Mouse (Mus musculus) left cerebral cortex, postnatal 14 days (tissue): ENCODE measurements around the gene Ash1l. TPM values are rescaled to one million over a fixed set of nuclear protein-coding genes. Genes with fewer than 3 reads are reported as not detected.
A peak's percentile ranks its signal among the peaks of the same experiment; 100 is the strongest.
"Not testable (repeated sequence)": the region's sequence is repeated elsewhere in the genome, so short reads cannot be mapped to it uniquely, and the experiment has no call there.

Experiments used
- DNase-seq, 2 experiments: peaks; one replicate each; pipeline ENCODE4 v3.0.0; 2021 to 2022; ENCODE audit warnings: low spot score in 2 of 2, mixed read lengths in 1 of 2
- intact Hi-C: fragments of 180-260 bp; cut with DNase I; formaldehyde crosslinking; loops from one replicate; pipeline ENCODE4 v1.15.1; 2025
- total RNA-seq, 2 experiments: library from RNA; stranded (reverse); gene quantifications; 2 replicates each; pipeline ENCODE4 v1.2.3; 2021

Gene Ash1l
- total RNA-seq, 2 experiments from 2014 or later = 64.0 to 66.9 TPM

- intact Hi-C loops = loop anchor here (5.0 to 10.0 kb wide), 2 partner anchors 82 to 195 kb away; no protein-coding TSS in a partner anchor
- peak; percentile 83 to 87 for DNase-seq
These were observed 441 bp upstream of the Ash1l start for GRCm38 (mm10) chr3:88949786-88950575.

GRCm38 (mm10) chr3:88951327-88951800, 942 bp downstream of the Ash1l start:
- DNase-seq = no peak
- intact Hi-C loops = loop anchor here (5.0 kb wide), 1 partner anchor 81 kb away; no protein-coding TSS in a partner anchor

GRCm38 (mm10) chr3:88953246-88953645, 2.8 kb downstream of the Ash1l start:
- DNase-seq = no peak
- intact Hi-C loops = loop anchor here (5.0 kb wide), 1 partner anchor 79 kb away; no protein-coding TSS in a partner anchor

GRCm38 (mm10) chr3:88953736-88954135, 3.3 kb downstream of the Ash1l start:
- intact Hi-C loops = loop anchor here (5.0 kb wide), 1 partner anchor 79 kb away; no protein-coding TSS in a partner anchor
- no peak for DNase-seq

- DNase-seq, intact Hi-C loops: not testable (repeated sequence)
These were observed 12.8 kb downstream of the Ash1l start for GRCm38 (mm10) chr3:88963211-88963610.

- intact Hi-C loops = no loop called here
- DNase-seq = no peak
These were observed 24.6 kb downstream of the Ash1l start for GRCm38 (mm10) chr3:88975012-88975411.

- intact Hi-C loops = no loop called here
- no peak for DNase-seq
These were observed 31.0 kb downstream of the Ash1l start for GRCm38 (mm10) chr3:88981206-88982010.

- intact Hi-C loops = no loop called here
- DNase-seq = no peak
These were observed 33.5 kb downstream of the Ash1l start for GRCm38 (mm10) chr3:88983921-88984381.

- intact Hi-C loops = no loop called here
These were observed 42.4 kb downstream of the Ash1l start for GRCm38 (mm10) chr3:88992793-88993192.

GRCm38 (mm10) chr3:89001536-89001935, 51.1 kb downstream of the Ash1l start:
- DNase-seq = no peak
- intact Hi-C loops = no loop called here

More at GRCm38 (mm10) chr3:88992793-88993192, 42.4 kb downstream of the Ash1l start:
- no peak for DNase-seq

- intact Hi-C loops = loop anchor here (5.0 kb wide), 1 partner anchor 79 kb away; the partner anchor contains the start of genes Ash1l and Dap3
- not testable (repeated sequence) for DNase-seq
These were observed 80.5 kb downstream of the Ash1l start for GRCm38 (mm10) chr3:89030896-89031295.

GRCm38 (mm10) chr3:89043359-89043758, 92.9 kb downstream of the Ash1l start:
- DNase-seq = no peak
- intact Hi-C loops = no loop called here

- intact Hi-C loops = no loop called here
These were observed 107.9 kb downstream of the Ash1l start for GRCm38 (mm10) chr3:89058361-89058760.

GRCm38 (mm10) chr3:89058783-89059182, 108.4 kb downstream of the Ash1l start:
- intact Hi-C loops = no loop called here
- peak in 1 of 2 experiments; percentile 33 for DNase-seq

More at GRCm38 (mm10) chr3:89058361-89058760, 107.9 kb downstream of the Ash1l start:
- DNase-seq = peak in 1 of 2 experiments; percentile 19

GRCm38 (mm10) chr3:89061696-89062095, 111.3 kb downstream of the Ash1l start:
- intact Hi-C loops = no loop called here
- DNase-seq = no peak

GRCm38 (mm10) chr3:89067265-89067664, 116.8 kb downstream of the Ash1l start:
- intact Hi-C loops = no loop called here
- DNase-seq = no peak

- no peak for DNase-seq
- intact Hi-C loops = no loop called here
These were observed 127.0 kb downstream of the Ash1l start for GRCm38 (mm10) chr3:89077383-89077782.

GRCm38 (mm10) chr3:89082287-89082686, 131.9 kb downstream of the Ash1l start:
- intact Hi-C loops, DNase-seq: not testable (repeated sequence)

- no peak for DNase-seq
- intact Hi-C loops = no loop called here
These were observed 133.7 kb downstream of the Ash1l start for GRCm38 (mm10) chr3:89084133-89084532.
